Mouse (Mus musculus) brain, embryonic 14.5 days (tissue): ENCODE measurements around the gene B4galt3. TPM values are rescaled to one million over a fixed set of nuclear protein-coding genes. Genes with fewer than 3 reads are reported as not detected.

Experiments used
- DNase-seq: peaks from one replicate; pipeline ENCODE4 v3.0.0-alpha.2; 2011; ENCODE audit warnings: low read depth
- CTCF ChIP-seq: fragments of 200-500 bp; IDR thresholded peaks from 2 replicates; pipeline ENCODE4 v1.5.1; 2012; ENCODE audit warnings: inconsistent platforms, mild to moderate bottlenecking, moderate library complexity, borderline replicate concordance; ENCODE audit not compliant: insufficient read depth, insufficient read length; ENCODE audit errors: extremely low read depth
- POLR2A ChIP-seq: fragments of 200-500 bp; IDR thresholded peaks from 2 replicates; pipeline ENCODE4 v1.6.1; 2012; ENCODE audit warnings: mild to moderate bottlenecking, inconsistent platforms, borderline replicate concordance; ENCODE audit not compliant: poor library complexity, insufficient read depth, insufficient read length, severe bottlenecking; ENCODE audit errors: extremely low read depth
- polyA plus RNA-seq: library from polyadenylated mRNA; depleted of rRNA; stranded (reverse); fragments of >200 nt; gene quantifications from 2 replicates; pipeline ENCODE4 v1.2.3, GENCODE M21; 2012; rRNA removed

B4galt3 gene
- 101 and 122 TPM in 2 replicates for polyA plus RNA-seq

- DNase-seq = peak; percentile 96
- TF ChIP-seq CTCF (no peak), POLR2A (peak; percentile 87; the same call in 1 of the 2 replicates)
These were observed at the start of gene B4galt3 for GRCm38 (mm10) chr1:171269848-171270572. Gene B4galt3 (plus strand): TSS chr1:171270328.

- TF ChIP-seq POLR2A = no peak
- peak; percentile 90 for TF ChIP-seq CTCF
- DNase-seq = peak; percentile 92
These were observed 49.3 kb upstream of the B4galt3 start for GRCm38 (mm10) chr1:171220871-171221270.

- DNase-seq = peak; percentile 13
- no peak for TF ChIP-seq POLR2A
- TF ChIP-seq CTCF = no peak
These were observed 48.6 kb upstream of the B4galt3 start for GRCm38 (mm10) chr1:171221281-171222193.

DNA sequence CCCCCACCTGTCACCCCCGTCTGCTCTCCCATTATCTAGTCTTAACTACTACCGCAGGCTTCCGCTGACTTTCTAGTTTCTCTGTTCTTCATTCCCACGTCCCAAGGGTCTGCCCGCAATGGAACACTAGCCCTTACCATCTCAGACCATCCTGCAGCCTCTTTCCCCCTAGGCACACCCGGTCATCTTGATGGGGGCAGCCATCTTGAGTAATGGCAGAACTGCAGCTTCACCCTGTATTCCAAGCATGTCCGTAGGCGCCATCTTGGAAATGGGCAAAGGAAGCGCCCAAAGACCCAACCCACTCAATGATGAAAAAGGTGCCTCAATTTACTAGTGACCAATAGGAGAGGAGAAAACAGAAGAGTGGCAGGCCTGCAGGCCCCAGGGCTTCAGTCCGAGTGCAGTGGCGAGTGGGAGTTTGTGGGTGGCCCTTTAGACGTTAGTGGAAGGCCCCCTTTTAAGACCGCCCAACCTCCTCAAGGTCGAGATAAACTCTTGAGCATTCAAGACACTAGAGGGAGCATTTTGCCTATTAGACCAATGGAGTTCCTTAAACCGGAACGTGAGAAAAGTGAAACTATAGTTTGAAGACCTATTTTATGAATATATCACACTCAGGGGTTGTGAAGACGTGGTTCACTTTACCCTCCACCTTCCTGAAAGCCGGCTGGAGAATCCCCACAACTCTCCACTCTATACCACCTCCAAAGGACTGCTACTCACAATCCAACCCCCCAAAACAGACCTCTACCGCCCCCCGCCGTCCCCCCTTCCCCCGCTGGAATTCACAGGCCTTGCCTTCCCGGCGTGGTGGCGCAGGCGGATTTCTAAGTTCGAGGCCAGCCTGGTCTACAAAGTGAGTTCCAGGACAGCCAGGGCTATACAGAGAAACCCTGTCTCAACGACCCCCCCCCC, 47.6 kb upstream of the B4galt3 start, which contains the start of gene Tomm40l:
TSS of gene Tomm40l (minus strand) at position 277 of the 918 bp plus-strand sequence.
- DNase-seq = peak; percentile 99
- peak; percentile 51; the same call in 1 of the 2 replicates for TF ChIP-seq CTCF
- peak; percentile 36; the same call in 1 of the 2 replicates for TF ChIP-seq POLR2A

GRCm38 (mm10) chr1:171223168-171223567, 47.0 kb upstream of the B4galt3 start:
- TF ChIP-seq POLR2A (no peak), CTCF (no peak)
- no peak for DNase-seq

- TF ChIP-seq CTCF = no peak
- no peak for TF ChIP-seq POLR2A
- DNase-seq = no peak
These were observed 46.3 kb upstream of the B4galt3 start for GRCm38 (mm10) chr1:171223796-171224195.

- TF ChIP-seq CTCF = no peak
- TF ChIP-seq POLR2A = no peak
- no peak for DNase-seq
These were observed 45.3 kb upstream of the B4galt3 start, which contains the start of gene Apoa2 for GRCm38 (mm10) chr1:171224857-171225256. Gene Apoa2 (plus strand): TSS chr1:171225054.

DNA sequence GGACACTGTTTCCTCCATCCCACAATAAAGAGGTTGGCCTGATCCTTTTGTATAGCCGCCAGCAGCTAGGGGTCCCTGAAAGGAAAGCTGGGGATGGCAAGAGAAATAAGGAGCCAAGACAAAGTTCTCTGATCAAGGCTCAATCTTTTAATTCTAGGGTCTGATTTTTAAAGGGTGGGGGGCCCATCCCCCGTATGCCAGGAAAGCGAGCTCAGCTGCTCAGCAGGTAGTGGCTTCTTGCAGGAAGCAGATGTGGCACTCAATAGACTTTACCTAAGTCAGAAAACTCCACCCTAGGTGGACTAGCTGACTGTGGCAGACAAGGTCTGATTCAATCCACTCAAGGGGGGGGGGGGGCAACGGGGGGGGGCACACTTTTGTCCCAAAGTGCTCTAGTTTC, 43.3 kb upstream of the B4galt3 start:
- TF ChIP-seq CTCF = no peak
- no peak for TF ChIP-seq POLR2A
- no peak for DNase-seq

DNA sequence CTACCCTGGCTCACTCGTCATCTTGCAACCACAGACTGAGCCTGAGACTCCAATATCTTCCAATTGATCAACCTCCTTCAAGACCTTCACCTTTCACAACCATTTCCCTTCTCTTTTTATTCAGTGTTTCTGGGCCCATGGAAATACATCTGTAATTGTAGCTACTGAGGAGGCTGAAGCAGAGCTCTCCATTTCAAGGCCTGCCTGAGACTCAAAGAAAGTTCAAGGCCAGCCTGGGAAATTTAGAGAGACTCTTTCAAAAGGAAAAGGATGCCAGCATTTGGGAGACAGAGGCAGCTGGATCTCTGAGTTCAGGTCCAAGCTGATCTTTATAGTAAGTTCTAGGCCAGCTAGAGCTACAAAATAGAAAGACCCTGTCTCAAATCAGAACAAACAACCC, 42.2 kb upstream of the B4galt3 start:
- DNase-seq = no peak
- TF ChIP-seq POLR2A = no peak
- no peak for TF ChIP-seq CTCF

DNA sequence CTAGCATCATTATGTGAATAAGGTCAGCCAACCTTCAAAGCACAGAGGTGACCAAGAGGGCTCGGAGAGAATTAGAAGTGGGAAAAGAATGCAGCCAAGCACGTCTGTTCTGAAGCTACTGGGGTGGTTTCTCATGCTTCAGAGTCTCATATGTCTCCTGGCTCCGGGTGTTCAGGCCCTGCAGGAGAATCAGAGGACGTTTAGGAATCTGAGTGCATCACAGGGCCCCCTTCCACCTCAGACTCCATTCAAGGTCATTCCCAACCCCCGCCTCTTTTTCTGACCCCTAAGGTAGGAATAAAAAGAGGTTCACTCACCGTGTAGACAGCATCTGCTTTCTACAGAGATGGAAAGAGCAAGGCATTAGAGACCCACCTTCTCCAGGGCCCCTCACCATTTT, 40.4 kb upstream of the B4galt3 start:
- no peak for DNase-seq
- TF ChIP-seq CTCF (no peak), POLR2A (no peak)

DNA sequence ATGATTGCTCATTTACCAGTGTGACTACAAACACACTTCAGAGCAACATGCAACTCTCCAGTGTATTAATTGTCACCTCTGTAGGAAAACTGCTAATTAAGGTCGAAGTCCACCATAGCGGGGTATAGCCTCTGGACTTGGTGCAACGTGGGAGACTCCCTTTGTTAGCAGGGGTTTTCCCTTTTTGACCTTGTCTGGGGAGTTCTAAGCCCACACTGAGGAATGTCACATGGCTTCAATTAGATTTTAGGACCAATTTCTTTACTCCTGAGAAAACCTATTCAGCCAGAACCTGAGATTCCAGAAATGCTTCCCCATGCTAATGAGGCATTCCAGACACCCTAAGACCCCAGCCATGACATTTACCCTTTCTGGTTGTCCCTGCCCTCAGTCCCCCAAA, 39.9 kb upstream of the B4galt3 start:
- no peak for DNase-seq

GRCm38 (mm10) chr1:171231844-171232243, 38.3 kb upstream of the B4galt3 start:
- TF ChIP-seq CTCF (no peak), POLR2A (no peak)
- DNase-seq = no peak

More for the DNA sequence above, 39.9 kb upstream of the B4galt3 start:
- TF ChIP-seq CTCF = no peak
- no peak for TF ChIP-seq POLR2A
